Mouse (Mus musculus) cortical plate, adult 2 months (tissue): ENCODE data around the gene Plppr2. TPM values are rescaled to one million over a fixed set of nuclear protein-coding genes. Genes with fewer than 3 reads are reported as not detected.
A peak's percentile ranks its signal among the peaks of the same experiment; 100 is the strongest.

Source experiments
- H3K27ac ChIP-seq: fragments of 200-500 bp; 2 replicates; pipeline ENCODE4 v1.5.1; 2012; ENCODE audit warnings: low read length, control low read depth, inconsistent platforms; ENCODE audit not compliant: insufficient read depth
- H3K4me1 ChIP-seq: fragments of 200-500 bp; 2 replicates; pipeline ENCODE4 v1.6.1; 2011; ENCODE audit warnings: low read length; ENCODE audit not compliant: control insufficient read depth, insufficient read depth
- H3K4me3 ChIP-seq: fragments of 200-500 bp; 2 replicates; pipeline ENCODE4 v1.5.1; 2011; ENCODE audit warnings: mild to moderate bottlenecking, low read length, control low read depth; ENCODE audit not compliant: insufficient read depth
- CTCF ChIP-seq: fragments of 200-500 bp; IDR thresholded peaks from 2 replicates; pipeline ENCODE4 v1.5.1; 2011; ENCODE audit warnings: mild to moderate bottlenecking, control low read depth, low read length; ENCODE audit not compliant: insufficient read depth; ENCODE audit errors: extremely low read depth
- POLR2A ChIP-seq: fragments of 200-500 bp; IDR thresholded peaks from 2 replicates; pipeline ENCODE4 v1.6.1; 2011; ENCODE audit warnings: mild to moderate bottlenecking, low read length, control low read depth; ENCODE audit not compliant: insufficient read depth; ENCODE audit errors: extremely low read depth
- polyA plus RNA-seq: library from polyadenylated mRNA; depleted of rRNA; stranded (reverse); fragments of >200 nt; gene quantifications from 2 replicates; pipeline ENCODE4 v1.2.3, GENCODE M21; 2012

Plppr2 gene
- polyA plus RNA-seq, 1 experiment = 183 TPM

DNA sequence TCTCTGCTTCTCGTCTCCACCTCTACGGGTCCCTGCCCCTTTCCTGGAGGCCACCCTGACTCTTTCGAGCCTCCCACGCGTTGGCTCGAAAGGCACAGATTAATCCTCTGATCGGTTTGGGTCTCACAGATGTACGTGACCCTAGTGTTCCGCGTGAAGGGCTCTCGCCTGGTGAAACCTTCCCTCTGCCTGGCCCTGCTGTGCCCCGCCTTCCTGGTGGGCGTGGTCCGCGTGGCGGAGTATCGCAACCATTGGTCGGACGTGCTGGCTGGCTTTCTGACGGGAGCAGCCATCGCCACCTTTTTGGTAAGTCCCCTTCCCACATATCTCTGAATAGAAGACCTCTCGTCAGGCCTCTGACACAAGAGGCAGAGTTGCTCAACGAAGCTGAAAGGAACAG is 7.4 kb downstream of the Plppr2 start:
- no peak for TF ChIP-seq POLR2A
- no peak for TF ChIP-seq CTCF
- H3K27ac ChIP-seq = no peak overlapping the region

DNA sequence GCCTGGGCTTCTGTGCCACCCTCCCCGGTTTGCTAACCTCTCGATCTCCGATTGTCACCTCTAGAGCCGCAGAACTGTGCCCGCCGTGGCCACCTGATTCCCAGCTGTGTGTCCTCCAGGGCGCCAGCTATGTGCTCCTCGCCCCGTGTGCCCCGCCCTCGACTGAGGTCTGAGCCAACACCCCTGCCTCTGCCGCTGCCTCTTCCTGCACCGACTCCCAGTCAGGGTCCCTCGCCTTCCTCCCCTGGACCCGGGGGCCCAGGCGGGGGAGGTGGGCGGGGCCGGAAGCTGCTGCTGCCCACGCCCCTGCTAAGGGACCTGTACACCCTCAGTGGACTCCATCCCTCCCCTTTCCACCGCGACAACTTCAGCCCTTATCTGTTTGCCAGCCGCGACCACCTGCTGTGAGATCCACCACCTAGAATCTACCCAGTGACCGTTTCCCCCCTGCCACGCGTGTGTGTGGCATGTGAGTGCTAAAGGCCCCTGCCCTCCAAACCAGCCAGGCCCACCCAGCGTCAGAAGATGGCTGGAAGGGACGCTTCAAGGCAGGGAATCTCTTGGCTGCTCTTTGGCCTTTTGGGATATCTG is 10.8 kb downstream of the Plppr2 start:
- Histone ChIP-seq H3K4me1 (peaks cover 1% of the 10 kb centered on the region; the same call in 1 of the 2 replicates), H3K27ac (no peak overlapping the region), H3K4me3 (no peak overlapping the region)
- TF ChIP-seq CTCF (no peak), POLR2A (no peak)

More for the DNA sequence above, 7.4 kb downstream of the Plppr2 start:
- peaks cover 1% of the 10 kb centered on the region; the same call in 1 of the 2 replicates for H3K4me1 ChIP-seq
- H3K4me3 ChIP-seq = no peak overlapping the region

DNA sequence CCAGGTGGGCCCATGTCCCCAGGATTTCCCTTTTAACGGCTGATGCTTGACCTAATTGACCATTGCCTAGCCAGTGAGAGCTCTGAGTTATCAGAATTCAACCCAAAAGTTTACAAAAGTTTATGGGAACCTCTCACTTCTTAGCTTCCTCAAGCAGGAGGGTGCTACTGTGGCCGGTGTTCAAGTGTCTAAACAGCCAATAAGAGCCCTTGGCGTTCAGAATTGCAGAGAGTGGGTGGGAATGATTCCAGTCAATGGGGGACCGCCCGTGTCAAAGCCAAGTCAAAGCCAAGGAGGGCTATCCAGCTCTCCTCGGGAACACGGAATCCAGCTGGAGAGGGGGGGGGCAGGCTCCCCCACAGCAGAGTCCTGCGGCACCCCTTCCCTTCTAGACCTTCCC is 11.3 kb downstream of the Plppr2 start:
- peaks cover 2% of the 10 kb centered on the region for H3K4me1 ChIP-seq
- H3K27ac ChIP-seq = 0 out of 2 replicates have a peak overlapping the region, but pooled peaks have one; percentile 4
- H3K4me3 ChIP-seq = no peak overlapping the region
- TF ChIP-seq CTCF (no peak), POLR2A (no peak)

DNA sequence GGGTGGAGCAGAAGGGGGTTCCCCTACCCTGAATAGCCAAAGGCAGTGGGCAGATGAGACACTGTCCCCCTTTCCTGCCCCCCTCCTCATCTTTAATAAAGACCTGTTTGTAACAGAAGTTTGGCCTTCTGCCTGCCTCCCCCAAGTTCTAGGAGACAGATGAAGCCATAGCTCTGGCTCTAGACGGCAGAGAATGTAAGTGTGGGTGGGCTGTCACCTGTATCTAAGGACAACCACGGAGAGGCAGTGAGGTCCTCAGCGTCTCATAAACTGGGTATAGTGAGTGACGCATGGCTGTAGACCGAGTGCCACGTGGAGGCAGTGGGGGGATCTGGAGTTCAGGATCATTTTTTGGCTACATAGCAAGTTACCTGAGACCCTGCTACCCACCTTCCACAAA is 12.0 kb downstream of the Plppr2 start:
- H3K4me3 ChIP-seq = no peak overlapping the region
- 0 out of 2 replicates have a peak overlapping the region, but pooled peaks have one; percentile 4 for H3K27ac ChIP-seq
- TF ChIP-seq CTCF (no peak), POLR2A (peak; percentile 48; the same call in 1 of the 2 replicates)
- peaks cover 5% of the 10 kb centered on the region for H3K4me1 ChIP-seq

DNA sequence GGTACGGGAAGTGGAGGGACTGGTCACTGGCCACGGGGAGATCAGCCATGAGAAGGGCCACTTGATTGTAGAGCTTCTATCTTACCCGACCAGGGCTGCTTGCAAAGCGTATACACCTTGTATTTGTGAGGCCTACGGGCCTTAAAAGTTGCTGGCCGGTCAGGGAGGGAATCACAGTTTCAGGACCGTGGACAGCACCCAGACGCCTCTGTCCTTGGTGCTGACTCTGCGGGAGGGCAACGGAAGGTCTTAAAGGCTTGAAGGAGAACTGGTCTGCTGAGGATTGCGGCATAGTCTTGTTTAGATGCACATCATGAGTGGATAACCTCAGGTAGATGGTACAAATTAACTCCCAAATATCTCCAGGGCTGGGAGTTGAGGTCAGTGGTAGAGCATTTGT is 13.5 kb downstream of the Plppr2 start:
- no peak overlapping the region for H3K4me3 ChIP-seq
- H3K4me1 ChIP-seq = peaks cover 7% of the 10 kb centered on the region
- no peak overlapping the region for H3K27ac ChIP-seq
- TF ChIP-seq CTCF (no peak), POLR2A (no peak)

DNA sequence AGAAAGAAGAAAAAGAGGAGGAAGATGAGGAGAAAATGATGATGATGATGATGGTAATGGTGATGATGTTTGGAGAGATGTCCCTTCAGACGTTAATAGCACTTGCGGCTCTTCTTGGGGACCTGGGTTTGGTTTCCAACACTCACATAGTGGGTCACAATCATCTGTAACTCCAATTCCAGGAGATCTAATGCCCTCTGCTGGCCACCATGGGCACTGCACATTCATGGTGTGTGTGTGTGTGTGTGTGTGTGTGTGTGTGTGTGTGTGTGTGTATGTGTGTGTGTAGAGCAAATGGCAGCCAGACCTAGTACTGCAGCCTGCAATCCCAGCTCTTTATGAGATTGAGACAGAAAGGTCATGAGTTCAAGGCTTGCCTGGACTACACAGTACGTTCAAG is 15.1 kb downstream of the Plppr2 start:
- peaks cover 7% of the 10 kb centered on the region for H3K4me1 ChIP-seq
- TF ChIP-seq CTCF = 0 out of 2 replicates have a peak, but pooled peaks have one; percentile 19
- TF ChIP-seq POLR2A = no peak
- no peak overlapping the region for H3K4me3 ChIP-seq
- no peak overlapping the region for H3K27ac ChIP-seq

DNA sequence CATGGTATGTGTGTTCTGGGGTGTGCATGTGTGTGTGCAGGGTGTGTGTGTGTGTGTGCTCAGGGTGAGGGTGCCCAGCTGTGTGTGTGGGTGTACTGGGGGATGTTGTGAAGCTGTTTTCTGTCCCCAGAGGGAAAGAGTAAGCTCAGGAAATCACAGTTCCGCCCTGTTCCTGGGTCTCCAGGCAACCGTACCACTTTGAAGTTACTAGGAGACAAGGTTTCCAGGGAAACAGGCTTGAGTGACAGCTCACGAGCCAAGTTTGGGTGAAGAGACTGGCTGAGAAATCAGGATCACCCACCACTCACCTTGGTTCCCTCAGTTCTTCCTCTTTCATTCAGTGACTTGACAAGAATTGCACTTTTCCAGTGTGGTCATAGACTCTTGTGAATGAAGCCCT is 16.8 kb downstream of the Plppr2 start:
- no peak for TF ChIP-seq POLR2A
- TF ChIP-seq CTCF = no peak

DNA sequence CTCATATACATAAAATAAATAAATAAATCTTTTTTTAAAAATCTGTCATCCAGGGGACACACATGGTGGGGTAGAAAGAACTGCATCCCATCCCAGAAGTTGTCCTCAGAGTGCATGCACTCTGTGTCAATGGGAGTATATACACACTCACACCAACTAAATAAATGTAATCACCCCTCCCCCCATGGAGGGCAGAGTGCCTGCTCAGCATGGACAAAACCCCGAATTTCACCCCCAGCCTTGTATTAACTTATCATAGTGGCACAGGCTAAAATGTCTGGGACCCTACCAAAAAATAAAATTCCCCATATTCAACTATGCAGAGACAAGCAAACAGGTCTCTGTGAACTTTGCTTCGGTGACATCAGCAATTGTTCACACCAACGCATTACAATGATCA is 17.8 kb downstream of the Plppr2 start:
- H3K4me3 ChIP-seq = no peak overlapping the region
- TF ChIP-seq CTCF (no peak), POLR2A (no peak)
- no peak overlapping the region for H3K27ac ChIP-seq
- peaks cover 5% of the 10 kb centered on the region; the same call in 1 of the 2 replicates for H3K4me1 ChIP-seq

More for the DNA sequence above, 16.8 kb downstream of the Plppr2 start:
- Histone ChIP-seq H3K4me3 (no peak overlapping the region), H3K27ac (no peak overlapping the region), H3K4me1 (peaks cover 6% of the 10 kb centered on the region; the same call in 1 of the 2 replicates)

DNA sequence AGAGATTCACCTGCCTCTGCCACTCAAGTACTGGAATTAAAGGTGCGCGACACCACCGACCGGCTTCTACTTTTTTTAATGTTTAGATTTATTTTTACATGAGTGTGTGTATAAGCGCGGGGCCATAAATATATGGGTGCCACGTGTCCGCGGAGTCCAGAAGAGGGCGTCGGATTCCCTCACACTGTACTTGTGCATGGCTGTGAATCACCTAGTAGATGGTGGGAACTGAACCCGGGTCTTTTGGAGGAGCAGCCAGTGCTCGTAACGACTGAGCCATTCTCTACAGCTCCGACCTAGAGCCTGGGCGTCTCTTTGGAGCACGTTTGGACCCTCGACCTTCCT is 18.4 kb downstream of the Plppr2 start:
- H3K4me3 ChIP-seq = peak overlapping the region; percentile 36
- no peak for TF ChIP-seq POLR2A
- 0 out of 2 replicates have a peak, but pooled peaks have one; percentile 5 for TF ChIP-seq CTCF

DNA sequence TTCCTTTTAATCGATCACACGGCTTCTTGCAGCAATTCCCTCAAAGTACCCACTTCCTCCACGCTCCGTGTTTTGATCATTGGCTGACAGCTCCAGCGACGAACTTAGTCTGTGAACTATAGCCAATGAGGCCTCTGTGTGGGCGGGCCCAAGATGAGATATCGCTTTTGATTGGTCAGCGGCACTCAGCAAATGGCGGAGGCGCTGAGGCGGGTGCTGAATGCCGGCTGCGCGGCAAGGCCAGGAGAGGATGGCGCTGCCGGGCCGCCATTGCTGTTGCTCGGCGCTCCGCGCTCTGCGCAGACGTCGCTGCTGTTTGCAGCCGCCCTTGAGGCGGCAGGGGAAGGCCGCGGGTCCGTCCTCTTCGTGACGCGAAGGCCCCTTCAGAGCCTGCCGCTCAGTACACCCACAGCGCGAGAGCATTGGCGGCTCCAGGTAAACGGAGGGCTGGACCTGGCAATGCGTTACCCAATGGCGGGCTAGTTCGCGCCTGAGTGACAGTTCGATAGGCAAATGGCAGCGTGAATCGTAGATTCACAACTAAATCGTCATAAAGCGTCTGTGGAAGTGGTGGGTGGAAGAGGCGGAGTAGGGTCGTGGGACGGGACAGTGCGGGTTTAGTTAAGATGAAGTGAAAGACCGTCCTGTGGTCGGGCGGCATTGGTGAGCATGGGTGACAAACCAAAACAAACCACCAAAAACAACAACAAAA is 18.9 kb downstream of the Plppr2 start, which contains the start of gene Swsap1:
TSS of gene Swsap1 (plus strand) at position 186 of the 712 bp plus-strand sequence.
- Histone ChIP-seq H3K27ac (peak within 1 kb of the TSS; percentile 91), H3K4me1 (peaks cover 5% of the 10 kb centered on the region; the same call in 1 of the 2 replicates), H3K4me3 (peak within 1 kb of the TSS; percentile 36)
- no peak for TF ChIP-seq CTCF
- TF ChIP-seq POLR2A = peak; percentile 70

More for the DNA sequence above, 18.4 kb downstream of the Plppr2 start:
- Histone ChIP-seq H3K4me1 (peaks cover 5% of the 10 kb centered on the region; the same call in 1 of the 2 replicates), H3K27ac (peak overlapping the region; percentile 3; the same call in 1 of the 2 replicates)
